Mouse (Mus musculus) neural tube, embryonic 15.5 days (tissue): ENCODE measurements around the gene 1110004F10Rik. TPM values are rescaled to one million over a fixed set of nuclear protein-coding genes. Genes with fewer than 3 reads are reported as not detected.
A peak's percentile ranks its signal among the peaks of the same experiment; 100 is the strongest.

Experiments used
- ATAC-seq: fragments of 200-750 bp; cut with Nextera tagmentation; 2 replicates; pipeline ENCODE4 v1.8.0; 2017; ENCODE audit warnings: mild to moderate bottlenecking, moderate TSS enrichment, moderate library complexity; ENCODE audit not compliant: low FRiP score
- H3K27ac ChIP-seq: fragments of 300-500 bp; sonication (generic); replicated peaks from 2 replicates; pipeline ENCODE4 v1.5.1; 2015; ENCODE audit warnings: mild to moderate bottlenecking, inconsistent platforms
- H3K27me3 ChIP-seq: fragments of 300-500 bp; sonication (generic); replicated peaks from 2 replicates; pipeline ENCODE4 v1.6.1; 2015; ENCODE audit warnings: inconsistent platforms
- H3K36me3 ChIP-seq: fragments of 300-500 bp; sonication (generic); 2 replicates; pipeline ENCODE4 v1.6.1; 2015; ENCODE audit warnings: inconsistent platforms
- H3K4me1 ChIP-seq: fragments of 300-500 bp; sonication (generic); 2 replicates; pipeline ENCODE4 v1.6.1; 2015; ENCODE audit warnings: inconsistent platforms
- H3K4me2 ChIP-seq: fragments of 300-500 bp; sonication (generic); 2 replicates; pipeline ENCODE4 v1.6.1; 2015; ENCODE audit warnings: inconsistent platforms, mild to moderate bottlenecking, moderate library complexity
- H3K4me3 ChIP-seq: fragments of 300-500 bp; sonication (generic); replicated peaks from 2 replicates; pipeline ENCODE4 v1.5.1; 2015; ENCODE audit warnings: mild to moderate bottlenecking, inconsistent platforms
- H3K9ac ChIP-seq: fragments of 300-500 bp; sonication (generic); replicated peaks from 2 replicates; pipeline ENCODE4 v1.6.1; 2015; ENCODE audit warnings: mild to moderate bottlenecking, inconsistent platforms
- H3K9me3 ChIP-seq: fragments of 300-500 bp; sonication (generic); replicated peaks from 2 replicates; pipeline ENCODE4 v1.6.1; 2016; ENCODE audit warnings: inconsistent platforms
- WGBS: fragments of 180-500 bp; shearing (Covaris S2); methylation state at CpG from one replicate; pipeline ENCODE4 v1.1.7; 2015; ENCODE audit warnings: mixed read lengths; 5-methylcytosine and 5-hydroxymethylcytosine counted together
- polyA plus RNA-seq: library from polyadenylated mRNA; unstranded; fragments of >200 nt; fragmentation: Nextera tagmentation; extraction: Ambion mirVana; gene quantifications from 2 replicates; pipeline ENCODE4 v1.2.1, GENCODE M21; 2015

1110004F10Rik gene
- polyA plus RNA-seq: 287 and 295 TPM in 2 replicates

DNA sequence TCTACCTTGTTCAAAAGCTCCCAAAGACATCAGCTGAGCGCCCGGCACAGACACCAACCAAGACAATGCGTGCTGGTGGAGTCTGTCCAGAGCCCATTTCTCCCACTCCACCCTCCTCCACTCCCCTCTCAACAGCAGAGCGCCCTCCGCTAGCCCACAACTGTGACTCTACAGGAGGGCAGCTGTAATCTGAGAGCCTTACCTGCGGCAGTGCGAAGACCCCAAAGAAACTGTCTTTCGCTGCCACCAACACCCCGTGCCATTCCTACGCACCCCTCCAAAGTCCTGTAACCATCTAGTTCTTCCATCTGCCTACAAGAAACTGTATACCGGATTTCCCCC, at the start of gene 1110004F10Rik:
Gene 1110004F10Rik, plus strand, starts transcription at position 202 of the 342 bp plus-strand sequence.
- WGBS: 0% methylated on average over 10 of the region's 11 CpGs
- H3K9ac ChIP-seq: peak within 1 kb of the TSS; percentile 51
- peak within 1 kb of the TSS; percentile 71 for H3K27ac ChIP-seq
- no peaks in the 10 kb centered on the region for H3K9me3 ChIP-seq
- peak within 1 kb of the TSS; percentile 52 for H3K4me3 ChIP-seq
- peaks cover 34% of the 10 kb centered on the region for H3K4me1 ChIP-seq
- ATAC-seq: no peak; the same call in 1 of the 2 replicates
- H3K36me3 ChIP-seq: no peaks in the 10 kb centered on the region
- peak within 1 kb of the TSS; percentile 99 for H3K4me2 ChIP-seq
- H3K27me3 ChIP-seq: peaks cover 53% of the 10 kb centered on the region

DNA sequence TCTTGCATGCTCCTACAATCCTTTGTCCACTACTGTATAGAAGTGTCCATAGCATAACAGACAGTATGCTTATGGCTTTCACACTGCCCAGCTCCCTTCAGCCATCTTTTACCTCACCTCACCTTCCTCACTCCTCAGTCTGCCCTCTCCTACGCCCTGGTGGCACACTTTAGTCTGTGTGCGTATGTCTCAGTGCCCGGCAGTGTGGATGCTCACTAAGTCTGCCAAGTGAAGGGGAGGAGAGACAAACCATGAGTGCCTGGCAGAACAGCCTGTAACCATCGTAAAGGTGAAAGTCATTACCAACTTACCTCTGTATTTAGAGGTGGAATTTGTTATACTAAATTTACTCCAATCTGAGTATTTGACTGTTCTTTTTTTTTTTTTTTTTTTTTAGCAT, 36.5 kb upstream of the 1110004F10Rik start:
- Histone ChIP-seq H3K27me3 (no peaks in the 10 kb centered on the region), H3K9ac (no peak overlapping the region), H3K4me2 (no peak overlapping the region), H3K27ac (no peak overlapping the region), H3K9me3 (no peaks in the 10 kb centered on the region), H3K4me3 (no peak overlapping the region), H3K36me3 (no peaks in the 10 kb centered on the region), H3K4me1 (no peaks in the 10 kb centered on the region)
- no peak for ATAC-seq
- 91% methylated on average over 4 of the region's 4 CpGs for WGBS

- H3K9me3 ChIP-seq: no peaks in the 10 kb centered on the region
- no peak for ATAC-seq
- H3K4me3 ChIP-seq: no peak overlapping the region
- H3K4me2 ChIP-seq: peak overlapping the region; percentile 100
- H3K27me3 ChIP-seq: peaks cover 11% of the 10 kb centered on the region
- H3K4me1 ChIP-seq: peaks cover 46% of the 10 kb centered on the region
- no peaks in the 10 kb centered on the region for H3K36me3 ChIP-seq
- 36% methylated on average over 3 of the region's 3 CpGs for WGBS
- H3K9ac ChIP-seq: no peak overlapping the region
- peak overlapping the region; percentile 82 for H3K27ac ChIP-seq
Observed at GRCm38 (mm10) chr7:116029991-116030390, 9.2 kb upstream of the 1110004F10Rik start.

- H3K27me3 ChIP-seq: peaks cover 19% of the 10 kb centered on the region
- H3K27ac ChIP-seq: peak overlapping the region; percentile 82
- H3K9me3 ChIP-seq: no peaks in the 10 kb centered on the region
- H3K36me3 ChIP-seq: no peaks in the 10 kb centered on the region
- peak overlapping the region; percentile 57 for H3K4me3 ChIP-seq
- peaks cover 46% of the 10 kb centered on the region for H3K4me1 ChIP-seq
- WGBS: 12% methylated on average over 26 of the region's 26 CpGs
- ATAC-seq: no peak
- H3K9ac ChIP-seq: peak overlapping the region; percentile 59
- H3K4me2 ChIP-seq: peak overlapping the region; percentile 100
Observed at GRCm38 (mm10) chr7:116030597-116031387, 8.4 kb upstream of the 1110004F10Rik start.

GRCm38 (mm10) chr7:116031388-116031717, 7.8 kb upstream of the 1110004F10Rik start:
- Histone ChIP-seq H3K27me3 (peaks cover 25% of the 10 kb centered on the region), H3K27ac (peak overlapping the region; percentile 82), H3K9me3 (no peaks in the 10 kb centered on the region), H3K36me3 (no peaks in the 10 kb centered on the region), H3K4me1 (peaks cover 46% of the 10 kb centered on the region), H3K4me3 (peak overlapping the region; percentile 57), H3K4me2 (peak overlapping the region; percentile 100), H3K9ac (peak overlapping the region; percentile 59)
- WGBS: 2% methylated on average over 14 of the region's 14 CpGs
- ATAC-seq: no peak

DNA sequence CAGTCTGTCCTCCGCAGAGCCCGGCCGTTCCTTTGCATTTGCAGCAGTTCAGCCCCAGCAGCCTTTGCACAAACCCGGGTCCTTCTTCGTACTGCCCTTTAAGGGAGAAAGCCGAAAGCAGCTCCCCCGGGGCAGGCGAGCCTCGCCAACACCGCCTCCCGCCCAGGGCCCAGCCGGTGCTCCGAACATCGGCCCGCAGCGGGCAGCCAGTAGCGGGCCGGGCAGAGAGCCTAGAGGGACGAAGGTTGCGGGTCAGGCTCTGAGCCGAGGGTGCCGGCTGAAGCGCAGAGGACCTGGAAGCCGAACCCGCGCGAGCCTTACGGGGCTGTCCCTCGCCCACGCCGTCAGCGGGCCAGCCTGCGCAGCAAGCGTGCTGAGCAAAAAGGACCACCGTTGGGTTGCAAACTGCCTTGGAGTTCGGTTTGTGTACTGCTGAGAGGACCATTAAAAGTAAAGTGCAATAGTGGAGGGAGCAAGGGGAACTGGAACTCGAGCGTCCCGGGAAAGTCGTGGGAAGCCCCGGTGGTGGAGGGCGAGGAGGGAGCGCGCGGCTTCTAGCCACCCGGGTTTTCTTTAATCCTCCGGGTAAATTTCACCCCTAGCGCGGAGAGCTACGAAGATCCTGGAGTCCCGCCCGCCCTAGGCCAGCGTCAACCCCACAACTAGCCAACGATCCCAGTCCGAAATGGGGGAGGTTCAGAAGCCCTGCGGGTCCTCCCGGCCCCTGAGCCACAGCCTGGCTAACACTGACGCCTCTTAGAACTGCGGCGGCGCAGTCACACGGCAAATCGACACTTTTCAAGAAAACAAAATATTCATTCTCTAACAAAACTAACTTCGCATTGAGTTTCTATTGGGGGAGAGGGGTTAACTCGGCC, 7.2 kb upstream of the 1110004F10Rik start:
- Histone ChIP-seq H3K4me1 (peaks cover 46% of the 10 kb centered on the region), H3K27me3 (peaks cover 31% of the 10 kb centered on the region), H3K4me3 (peak overlapping the region; percentile 57), H3K9ac (peak overlapping the region; percentile 59), H3K4me2 (peak overlapping the region; percentile 100), H3K36me3 (no peaks in the 10 kb centered on the region), H3K9me3 (no peaks in the 10 kb centered on the region), H3K27ac (peak overlapping the region; percentile 82)
- WGBS: under 1% methylated on average over 65 of the region's 65 CpGs
- ATAC-seq: 0 out of 2 replicates have a peak, but pooled peaks have one; percentile 14

GRCm38 (mm10) chr7:116032596-116033307, 6.4 kb upstream of the 1110004F10Rik start:
- under 1% methylated on average over 11 of the region's 11 CpGs for WGBS
- Histone ChIP-seq H3K4me1 (peaks cover 49% of the 10 kb centered on the region), H3K9me3 (no peaks in the 10 kb centered on the region), H3K27ac (peak overlapping the region; percentile 82), H3K36me3 (no peaks in the 10 kb centered on the region), H3K4me3 (peak overlapping the region; percentile 57), H3K27me3 (peaks cover 37% of the 10 kb centered on the region), H3K4me2 (peak overlapping the region; percentile 100), H3K9ac (peak overlapping the region; percentile 59)
- ATAC-seq: peak; percentile 52; the same call in 1 of the 2 replicates

DNA sequence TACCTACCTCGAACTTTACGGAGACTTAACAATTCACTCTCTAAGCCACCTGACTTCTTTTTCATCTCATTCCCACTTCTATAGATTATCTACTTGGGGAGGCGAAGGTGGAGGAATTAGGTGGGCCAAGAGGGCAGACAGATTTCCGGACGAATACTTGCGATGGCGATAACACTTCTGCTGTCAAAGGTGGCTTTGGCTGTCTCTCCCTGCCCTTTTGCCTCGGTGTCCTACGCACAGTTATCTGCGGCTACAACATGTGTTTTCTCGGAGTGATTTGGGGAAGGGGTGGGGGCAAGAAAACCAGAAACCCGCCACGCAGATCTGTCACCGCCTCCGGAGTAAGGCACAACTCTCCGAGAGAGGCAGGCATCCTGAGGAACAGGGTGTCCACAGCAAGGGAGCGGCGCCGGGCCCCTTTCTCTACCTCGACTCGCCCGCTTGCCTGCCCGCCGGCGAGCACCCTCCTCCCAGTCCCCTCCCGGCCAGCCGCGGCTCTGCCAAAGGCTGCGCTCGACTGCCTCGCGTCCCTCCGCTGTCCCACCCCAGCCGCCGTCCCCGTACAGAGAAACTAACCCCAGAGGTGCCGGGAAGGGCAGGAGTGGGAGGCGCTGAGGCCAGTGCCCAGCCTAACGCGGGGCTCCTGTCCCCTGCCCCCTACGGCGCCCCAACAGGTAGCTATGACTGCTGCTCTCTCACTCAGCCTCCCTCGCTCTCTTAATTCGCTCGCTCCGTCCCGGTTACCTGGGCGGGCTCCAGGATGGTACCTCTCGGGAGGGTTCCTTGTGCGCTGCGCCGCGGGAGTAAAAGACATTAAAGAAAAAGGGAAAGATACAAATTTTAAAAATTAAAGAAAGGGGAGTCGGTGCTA, 5.6 kb upstream of the 1110004F10Rik start:
- Histone ChIP-seq H3K27ac (peak overlapping the region; percentile 76), H3K9me3 (no peaks in the 10 kb centered on the region), H3K9ac (peak overlapping the region; percentile 45), H3K4me3 (peak overlapping the region; percentile 49), H3K4me1 (peaks cover 52% of the 10 kb centered on the region), H3K4me2 (peak overlapping the region; percentile 100), H3K36me3 (no peaks in the 10 kb centered on the region), H3K27me3 (peaks cover 45% of the 10 kb centered on the region)
- WGBS: under 1% methylated on average over 54 of the region's 54 CpGs
- peak; percentile 56; the same call in 1 of the 2 replicates for ATAC-seq

DNA sequence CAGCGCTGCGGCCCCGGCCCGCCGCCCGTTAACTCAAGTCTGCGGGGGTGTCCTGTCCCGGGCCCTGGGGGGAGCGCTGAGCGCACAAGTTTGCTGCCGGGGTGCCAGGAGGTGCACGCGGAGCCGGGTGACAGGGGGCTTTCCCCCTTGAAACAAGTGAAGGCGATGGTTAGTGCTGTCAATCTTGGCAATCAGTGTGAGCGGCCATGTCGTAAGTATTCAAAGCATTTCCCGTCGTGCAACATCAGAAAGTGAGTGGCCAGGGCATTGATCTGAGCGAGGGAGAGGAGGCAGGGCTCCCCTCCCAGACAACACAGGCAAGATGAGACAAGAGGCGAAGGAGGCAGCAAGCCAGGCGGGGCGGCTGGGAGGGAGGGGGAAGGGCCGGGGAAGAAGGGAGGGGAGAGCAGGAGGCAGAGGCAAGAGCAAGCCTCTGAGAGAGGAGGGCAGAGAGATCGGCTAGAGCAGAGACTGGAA, 4.9 kb upstream of the 1110004F10Rik start:
- H3K9ac ChIP-seq: peak overlapping the region; percentile 45
- no peaks in the 10 kb centered on the region for H3K9me3 ChIP-seq
- H3K4me1 ChIP-seq: peaks cover 59% of the 10 kb centered on the region
- peak overlapping the region; percentile 49 for H3K4me3 ChIP-seq
- under 1% methylated on average over 25 of the region's 25 CpGs for WGBS
- peak overlapping the region; percentile 76 for H3K27ac ChIP-seq
- H3K36me3 ChIP-seq: no peaks in the 10 kb centered on the region
- peak overlapping the region; percentile 100 for H3K4me2 ChIP-seq
- peak; percentile 42 for ATAC-seq
- peaks cover 48% of the 10 kb centered on the region for H3K27me3 ChIP-seq

- no peak overlapping the region for H3K9ac ChIP-seq
- no peaks in the 10 kb centered on the region for H3K36me3 ChIP-seq
- H3K4me3 ChIP-seq: no peak overlapping the region
- 47% methylated on average over 4 of the region's 4 CpGs for WGBS
- peaks cover 53% of the 10 kb centered on the region for H3K27me3 ChIP-seq
- no peak for ATAC-seq
- H3K9me3 ChIP-seq: no peaks in the 10 kb centered on the region
- peaks cover 62% of the 10 kb centered on the region for H3K4me1 ChIP-seq
- peak overlapping the region; percentile 100 for H3K4me2 ChIP-seq
- H3K27ac ChIP-seq: no peak overlapping the region
Observed at GRCm38 (mm10) chr7:116035504-116035903, 3.7 kb upstream of the 1110004F10Rik start.
